Mouse (Mus musculus) heart, postnatal 25 days (tissue): Measurements from ENCODE around the gene Olfr1112. TPM values are rescaled to one million over a fixed set of nuclear protein-coding genes. Genes with fewer than 3 reads are reported as not detected.
"Not testable (repeated sequence)": the region's sequence is repeated elsewhere in the genome, so short reads cannot be mapped to it uniquely, and the experiment has no call there.

Experiments
- DNase-seq: peaks from one replicate; pipeline ENCODE4 v3.0.0; 2022; ENCODE audit warnings: low spot score
- intact Hi-C: fragments of 180-260 bp; cut with DNase I; formaldehyde crosslinking; loops from one replicate; pipeline ENCODE4 v1.15.1; 2025
- total RNA-seq, 2 experiments: library from RNA; stranded (reverse); gene quantifications; 2 replicates each; pipeline ENCODE4 v1.2.3; 2021

The Olfr1112 gene
- not detected for total RNA-seq

DNA sequence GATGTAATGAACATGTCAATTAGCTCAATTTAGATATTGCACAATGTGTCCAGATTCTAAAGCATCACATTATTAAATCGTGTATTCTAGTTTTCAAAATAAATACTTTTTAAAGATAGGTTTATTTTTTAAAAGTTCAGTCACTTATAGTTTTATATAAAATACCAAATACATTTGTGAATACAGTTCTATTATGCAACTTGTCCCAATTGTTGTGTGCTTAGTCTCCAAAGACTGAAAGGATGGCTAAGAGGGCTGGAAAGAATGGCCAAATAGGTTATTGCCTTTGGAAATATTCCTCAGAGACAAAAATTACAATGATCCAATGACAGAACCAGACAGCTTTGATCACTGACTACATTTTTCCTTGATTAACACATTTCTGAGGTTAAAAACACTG, at the start of gene Olfr1112:
Olfr1112 (plus strand) TSS at position 301 of the 400 bp plus-strand sequence.
- intact Hi-C loops, result no loop called here

DNA sequence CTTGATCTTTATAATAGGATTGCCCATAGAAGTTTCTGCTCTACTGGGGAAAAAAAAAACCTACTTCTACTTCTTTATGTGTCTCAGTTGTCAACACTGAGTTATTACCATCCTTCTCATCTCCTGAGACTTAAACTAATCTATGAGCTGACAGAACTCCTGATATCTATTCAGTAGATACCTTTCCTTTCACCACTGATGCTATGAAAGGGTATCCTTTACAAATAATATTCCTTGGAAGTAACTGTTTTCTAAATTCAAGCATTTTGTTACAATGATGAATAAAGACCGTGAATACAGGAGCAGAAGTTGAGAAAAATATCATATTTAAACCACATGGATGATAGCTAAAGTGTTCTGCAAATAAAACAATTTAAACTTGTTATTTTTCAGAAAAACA, 47.4 kb upstream of the Olfr1112 start, which contains the start of gene Olfr1110:
Olfr1110 (minus strand) TSS at position 101 of the 400 bp plus-strand sequence.
- intact Hi-C loops, result no loop called here
- no peak for DNase-seq

More for the DNA sequence above, at the start of gene Olfr1112:
- DNase-seq, result no peak

DNA sequence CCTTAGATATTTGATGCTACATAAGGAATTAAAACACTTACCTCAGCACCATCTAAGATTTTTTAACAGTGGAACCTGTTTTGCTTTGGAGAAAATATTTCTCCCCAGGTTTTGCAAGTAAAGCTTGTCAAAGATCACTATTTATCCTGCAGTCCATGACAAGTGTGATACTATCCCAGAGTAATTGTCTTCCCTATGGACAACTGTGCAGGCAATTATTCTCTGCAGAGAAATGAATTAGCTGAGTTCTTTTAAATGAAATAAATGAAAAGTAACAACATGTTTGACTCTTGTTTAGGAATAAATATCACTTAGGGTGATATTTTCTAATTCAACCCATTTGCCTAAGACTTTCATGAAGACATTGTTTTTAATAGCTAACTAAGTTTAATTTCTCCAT, 35.1 kb upstream of the Olfr1112 start, which contains the start of gene Olfr1111:
Olfr1111 (minus strand) TSS at position 101 of the 400 bp plus-strand sequence.
- intact Hi-C loops, result no loop called here
- DNase-seq, result no peak

DNA sequence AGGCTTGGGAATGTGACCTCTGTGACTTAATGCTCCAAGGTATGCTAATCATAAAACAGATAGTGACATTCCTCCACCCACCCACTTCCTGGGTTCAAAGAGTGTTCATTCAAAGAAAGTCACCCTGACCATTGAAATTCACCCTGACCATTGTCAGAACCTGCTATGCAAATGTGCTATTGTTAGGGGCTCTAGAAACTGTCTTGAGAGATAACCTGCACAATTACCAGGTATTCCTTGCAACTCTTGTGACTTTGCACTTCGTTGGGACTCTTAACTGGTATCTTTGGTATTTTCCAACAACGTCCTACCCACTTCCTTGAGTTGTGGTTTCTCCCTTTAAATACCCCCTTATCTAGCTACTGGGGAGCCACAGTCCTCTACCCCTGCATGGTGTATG, 19.9 kb upstream of the Olfr1112 start:
- intact Hi-C loops, DNase-seq: not testable (repeated sequence)

DNA sequence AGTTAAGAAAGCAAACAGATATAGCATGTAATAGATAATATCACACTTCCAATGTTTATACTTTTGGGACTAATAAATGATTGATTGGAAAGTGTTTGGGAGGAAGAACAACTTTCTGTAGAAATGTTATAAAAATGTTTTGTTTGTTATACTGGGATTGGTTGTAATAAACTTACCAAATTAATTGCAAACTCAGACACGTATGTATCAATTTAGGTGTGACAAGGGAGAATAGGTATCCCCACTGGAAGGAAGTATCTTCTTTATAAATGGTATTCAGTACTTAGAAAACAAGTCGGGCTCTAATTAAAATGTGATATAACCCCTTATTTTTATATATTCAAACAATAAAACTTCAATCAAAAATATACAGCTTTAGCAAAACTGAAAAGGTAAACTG, 21.1 kb downstream of the Olfr1112 start, which contains the start of gene Olfr1113:
Olfr1113 (plus strand) TSS at position 301 of the 400 bp plus-strand sequence.
- intact Hi-C loops, result no loop called here
- no peak for DNase-seq

Other genes with a start within 250 kb of the Olfr1112 start
- not detected for gene Olfr1099, start 227.1 kb upstream of the Olfr1112 start, total RNA-seq
- not detected for gene Olfr1100, start 207.8 kb upstream of the Olfr1112 start, total RNA-seq
- gene Olfr1101, start 196.6 kb upstream of the Olfr1112 start, total RNA-seq, result not detected
- not detected for gene Olfr1102, start 189.4 kb upstream of the Olfr1112 start, total RNA-seq
- not detected for gene Olfr1104, start 160.7 kb upstream of the Olfr1112 start, total RNA-seq
- not detected for gene Olfr1105, start 151.3 kb upstream of the Olfr1112 start, total RNA-seq
- not detected for gene Olfr1106, start 135.5 kb upstream of the Olfr1112 start, total RNA-seq
- gene Olfr1107, start 112.0 kb upstream of the Olfr1112 start, total RNA-seq, result not detected
- not detected for gene Olfr1109, start 91.8 kb upstream of the Olfr1112 start, total RNA-seq
- gene Olfr259, start 73.2 kb upstream of the Olfr1112 start, total RNA-seq, result not detected
- not detected for gene Olfr1110, start 47.5 kb upstream of the Olfr1112 start, total RNA-seq
- not detected for gene Olfr1111, start 35.2 kb upstream of the Olfr1112 start, total RNA-seq
- not detected for gene Olfr1113, start 21.2 kb downstream of the Olfr1112 start, total RNA-seq
- gene Olfr1115, start 60.2 kb downstream of the Olfr1112 start, total RNA-seq, result not detected
- not detected for gene Olfr1116, start 79.7 kb downstream of the Olfr1112 start, total RNA-seq
- gene Olfr1118, start 119.8 kb downstream of the Olfr1112 start, total RNA-seq, result not detected
- gene Olfr1120, start 167.0 kb downstream of the Olfr1112 start, total RNA-seq, result not detected
- gene Olfr1121, start 182.1 kb downstream of the Olfr1112 start, total RNA-seq, result not detected
- under 1 TPM in 1 of 2 experiments, not detected in 1; 0.05 TPM for gene Olfr1122, start 198.1 kb downstream of the Olfr1112 start, total RNA-seq
- gene Olfr1123, start 228.8 kb downstream of the Olfr1112 start, total RNA-seq, result not detected
- gene Olfr1124, start 242.5 kb downstream of the Olfr1112 start, total RNA-seq, result not detected